Mouse (Mus musculus) heart, adult 2 months (tissue): ENCODE data around the gene Pola2.

Experiments used
- EP300 ChIP-seq: fragments of 200-500 bp; IDR thresholded peaks from 2 replicates; pipeline ENCODE4 v1.6.1; 2011; ENCODE audit warnings: low read depth, low read length, control low read depth; ENCODE audit not compliant: insufficient read depth
- POLR2A ChIP-seq: fragments of 200-500 bp; IDR thresholded peaks from 2 replicates; pipeline ENCODE4 v1.6.1; 2011; ENCODE audit warnings: mild to moderate bottlenecking, low read depth, low read length, control low read depth; ENCODE audit not compliant: insufficient read depth

DNA sequence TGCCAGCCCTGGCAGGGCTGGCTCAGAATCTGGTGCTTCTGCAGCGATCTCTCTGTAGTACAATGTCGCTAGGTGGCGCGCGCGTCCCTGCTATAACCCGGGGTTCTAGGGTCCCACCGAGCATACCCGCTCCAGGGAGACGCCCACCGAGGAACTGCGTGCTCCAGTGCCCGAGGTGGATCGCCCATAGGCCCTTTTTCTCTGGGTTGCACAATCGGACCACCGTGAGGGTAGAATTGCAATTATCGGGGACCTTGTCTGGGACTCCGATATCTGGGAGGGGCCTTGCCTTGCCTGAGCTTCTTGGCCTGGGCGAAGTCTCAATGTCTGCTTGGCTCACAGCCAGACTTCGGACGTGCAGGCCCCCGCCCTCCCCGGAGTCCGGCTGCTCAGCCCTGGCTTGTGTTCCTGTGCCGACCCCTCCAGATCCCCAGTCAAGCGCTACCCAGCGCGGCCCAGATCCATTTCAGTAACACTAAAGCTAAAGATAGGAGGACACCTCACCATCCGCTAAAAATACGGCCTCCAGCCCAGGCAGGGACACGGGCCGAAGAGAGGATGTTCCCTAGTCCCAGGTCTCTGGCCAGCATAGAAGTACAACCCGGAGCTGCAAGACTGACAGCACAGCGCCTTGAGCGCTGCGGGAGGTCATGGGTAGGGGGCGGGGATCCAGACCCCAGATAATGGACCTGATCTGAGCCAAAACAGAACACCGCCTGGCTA, 39.9 kb downstream of the Pola2 start:
- TF ChIP-seq EP300 (peak; percentile 66; the same call in 1 of the 2 replicates), POLR2A (peak; percentile 32; the same call in 1 of the 2 replicates)
